Mouse (Mus musculus): Measurements from ENCODE around the gene Cela2a.
A peak's percentile ranks its signal among the peaks of the same experiment; 100 is the strongest.

Cela2a gene

DNA sequence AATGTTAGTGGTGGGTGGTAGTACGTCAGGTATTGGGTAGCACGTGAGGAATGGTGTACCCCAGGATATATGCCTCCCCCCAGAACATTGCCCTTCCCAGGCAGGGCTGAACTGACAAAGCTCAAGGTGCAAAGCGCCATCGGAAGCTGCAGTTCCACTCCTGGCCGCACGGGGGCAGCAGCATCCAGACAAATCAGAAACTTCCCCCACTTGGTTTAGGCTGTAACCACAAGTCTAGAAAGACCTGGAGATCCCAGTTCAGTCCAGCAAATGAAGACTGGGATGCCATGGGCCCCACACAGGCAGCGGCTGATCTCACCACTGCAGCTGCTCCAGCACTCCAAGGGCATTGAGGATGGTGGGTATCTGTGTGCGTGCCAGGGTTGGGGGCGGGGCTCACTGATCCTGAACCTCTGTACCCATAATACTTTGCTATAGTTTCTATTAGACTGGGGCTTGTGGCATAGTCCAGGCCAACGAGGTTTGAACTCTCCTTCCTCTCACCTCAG lies 31.5 kb upstream of the Cela2a start:
- peak; percentile 77 for DNase-seq

DNA sequence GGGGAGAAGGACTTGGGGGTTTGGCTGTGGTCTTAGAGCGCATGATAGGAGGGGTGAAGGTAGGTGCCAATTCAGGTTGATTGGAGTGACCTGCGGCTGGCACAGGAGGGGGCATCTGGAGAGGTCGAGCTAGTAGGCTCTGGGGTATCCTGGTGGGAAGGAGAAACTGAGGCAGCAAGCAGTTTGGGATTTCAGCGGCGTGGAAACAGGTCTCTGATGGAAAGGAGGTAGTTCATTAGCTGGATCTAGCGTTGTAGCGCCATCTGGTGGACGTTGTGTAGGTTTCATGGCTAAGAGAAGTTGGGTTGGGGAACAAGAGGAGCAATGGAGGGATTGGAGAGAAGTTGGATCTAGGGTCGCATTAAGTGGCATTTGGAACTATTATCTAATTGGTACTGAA lies 27.5 kb upstream of the Cela2a start:
- no peak for DNase-seq

DNA sequence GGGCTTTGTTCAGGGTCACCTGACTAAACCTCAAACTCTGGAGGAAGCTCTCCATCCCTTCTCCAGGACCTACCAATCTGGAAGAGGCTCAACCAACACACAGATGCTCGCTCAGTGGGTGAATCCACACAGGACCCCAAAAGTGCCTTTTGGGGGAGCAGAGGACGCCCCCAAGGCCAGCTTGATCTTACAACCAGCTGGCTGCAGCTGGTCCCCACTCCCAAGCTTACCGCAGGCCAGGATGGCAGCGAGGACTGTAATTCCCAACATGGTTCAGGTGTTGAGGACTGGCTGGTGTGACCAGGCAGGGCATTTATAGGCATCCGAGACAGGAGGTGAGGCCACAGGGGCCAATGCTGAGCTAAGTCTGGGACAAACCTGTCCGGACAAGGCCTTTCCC lies 20.0 kb upstream of the Cela2a start, which contains the start of gene Ctrc:
TSS of gene Ctrc (minus strand) at position 361 of the 400 bp plus-strand sequence.
- DNase-seq: no peak

DNA sequence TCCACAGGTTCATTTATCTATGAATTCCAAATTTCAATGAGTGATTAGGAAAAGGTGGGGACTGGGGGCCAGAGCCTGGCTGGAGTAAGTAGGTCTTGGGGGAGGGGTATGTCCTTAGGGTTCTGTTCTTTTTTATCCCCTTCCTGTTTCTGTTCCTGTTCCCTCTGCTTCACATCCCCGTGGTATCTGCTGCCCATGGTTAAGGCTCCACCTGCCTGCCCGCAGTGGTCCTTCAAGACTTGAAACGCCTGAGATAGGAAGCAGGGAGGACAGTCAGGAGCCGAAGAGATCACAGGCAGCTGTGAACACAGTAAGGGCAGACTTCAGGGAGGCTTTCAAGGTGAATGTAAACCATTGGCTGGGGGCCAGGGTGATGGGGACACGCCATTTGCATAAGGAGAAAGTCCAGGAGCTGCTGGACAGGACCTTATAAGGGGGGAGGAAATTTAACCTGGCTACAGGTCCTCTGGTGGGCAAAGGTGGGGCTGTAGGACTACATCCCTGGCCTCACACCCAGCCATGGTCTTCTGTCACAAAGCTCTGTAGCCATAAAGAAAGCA lies 8.7 kb upstream of the Cela2a start:
- DNase-seq: no peak

DNA sequence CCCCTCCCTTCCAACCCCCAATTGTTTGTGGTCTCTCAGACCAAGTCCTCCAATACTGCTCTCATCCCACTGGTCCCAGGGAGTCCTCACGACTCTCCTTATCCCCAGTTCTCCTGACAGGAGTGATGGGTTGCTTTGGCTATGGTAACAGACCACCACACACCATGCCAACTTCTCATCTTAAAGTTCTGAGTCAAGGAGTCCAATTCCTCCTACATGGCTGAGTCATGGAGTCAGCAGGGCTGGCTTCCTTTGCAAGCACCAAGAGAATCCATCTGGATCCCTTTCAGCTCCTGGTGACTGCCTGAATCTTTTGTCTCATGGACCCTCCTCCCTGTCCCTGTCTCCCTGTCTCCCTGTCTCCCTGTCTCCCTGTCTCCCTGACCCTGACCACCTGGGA lies 8.0 kb upstream of the Cela2a start:
- peak; percentile 19 for DNase-seq

DNA sequence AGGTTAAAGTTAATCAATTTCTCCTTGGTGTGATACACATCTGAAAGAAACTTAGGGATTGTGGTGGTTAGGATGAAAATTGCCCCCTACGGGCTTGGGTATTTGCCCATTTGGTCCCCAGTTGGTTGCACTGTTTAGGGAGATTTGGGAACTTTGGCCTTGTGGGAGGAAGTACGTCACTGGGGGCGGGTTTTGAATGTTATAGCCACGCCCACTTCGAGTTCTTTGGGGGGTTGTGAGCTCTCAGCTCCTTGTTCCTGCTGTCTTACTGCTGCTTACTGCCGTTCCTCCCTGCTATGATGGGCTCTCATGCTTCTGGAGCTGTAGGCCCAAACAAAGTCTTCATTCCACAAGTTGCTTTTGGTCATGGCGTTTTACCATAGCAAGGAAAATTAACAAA lies 5.4 kb upstream of the Cela2a start:
- DNase-seq: no peak

DNA sequence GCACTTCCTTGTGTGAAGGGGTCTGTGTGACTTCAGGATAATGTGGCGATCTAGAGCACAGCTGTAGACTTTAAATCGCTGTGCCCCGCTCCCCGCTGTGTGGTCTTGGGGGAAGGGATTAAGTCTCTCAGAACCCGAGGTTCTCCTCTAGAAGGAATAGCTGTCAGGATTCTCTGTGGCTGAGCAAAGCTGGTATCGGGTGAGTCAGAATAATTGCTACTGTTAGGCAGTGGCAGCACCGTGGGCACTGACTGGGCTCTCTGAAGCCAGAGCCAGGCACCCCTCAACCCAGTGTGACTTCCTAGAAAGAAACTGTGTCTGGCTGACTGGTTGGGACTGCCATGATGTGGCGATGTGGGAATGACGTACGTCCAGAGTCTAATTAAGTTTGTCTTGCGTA lies 4.4 kb upstream of the Cela2a start:
- no peak for DNase-seq

DNA sequence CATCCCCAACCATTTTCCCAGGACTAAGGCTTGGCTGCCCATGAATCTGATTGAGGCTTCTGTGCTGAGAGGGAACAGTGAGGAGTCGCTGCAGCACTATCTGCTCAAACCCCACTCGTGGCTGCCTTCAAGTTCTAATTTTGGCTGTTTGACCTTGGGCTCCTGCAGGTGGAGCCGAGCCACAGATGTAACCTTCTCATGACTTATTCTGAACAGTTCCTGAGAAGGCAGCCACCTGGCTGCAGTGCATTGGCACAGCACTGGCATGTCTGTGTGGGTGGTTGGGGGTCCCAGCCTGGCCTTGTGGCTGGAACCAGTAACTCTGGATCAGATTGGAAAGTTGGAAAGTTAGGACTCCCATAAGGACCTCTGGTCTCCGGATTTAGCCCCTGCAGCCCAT lies 2.2 kb upstream of the Cela2a start:
- DNase-seq: no peak

DNA sequence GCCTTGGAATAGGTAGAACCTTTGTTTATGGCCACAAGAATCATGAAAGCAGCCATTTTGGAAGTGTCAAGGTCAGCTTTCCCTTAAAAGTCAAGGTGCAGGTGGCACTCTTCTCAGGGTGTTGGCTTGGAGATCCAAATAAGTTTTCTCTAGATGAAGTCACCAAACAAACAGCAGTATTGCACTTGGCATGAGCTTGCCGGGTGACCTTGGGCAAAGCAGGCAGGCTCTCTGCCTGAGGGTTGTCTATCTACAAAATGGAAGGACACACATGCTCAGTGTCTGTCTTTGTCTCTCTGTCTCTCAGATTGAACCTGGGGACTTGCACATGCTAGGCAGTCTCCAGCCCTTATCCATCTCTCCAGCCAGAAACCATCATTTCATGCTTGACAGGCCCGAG lies 1.4 kb upstream of the Cela2a start:
- no peak for DNase-seq

DNA sequence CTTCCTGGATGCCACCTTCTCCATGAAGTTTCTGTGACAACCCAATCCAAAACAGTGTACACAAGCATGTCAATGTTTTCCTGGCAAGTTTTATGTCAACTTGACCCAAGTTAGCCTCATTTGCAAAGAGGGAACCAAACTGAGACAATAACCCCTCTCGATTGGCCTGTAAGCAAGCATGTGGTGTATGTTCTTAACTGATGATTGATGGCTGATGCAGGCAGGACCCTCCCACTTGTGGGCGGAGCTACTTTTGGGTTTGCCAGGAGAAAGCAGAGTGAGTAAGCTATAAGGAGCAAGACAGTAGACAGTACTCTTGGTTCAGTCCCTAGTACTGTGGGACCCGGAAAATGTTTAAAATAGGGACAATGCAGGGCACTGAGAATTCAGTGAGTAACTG lies 3.0 kb downstream of the Cela2a start:
- DNase-seq: no peak

DNA sequence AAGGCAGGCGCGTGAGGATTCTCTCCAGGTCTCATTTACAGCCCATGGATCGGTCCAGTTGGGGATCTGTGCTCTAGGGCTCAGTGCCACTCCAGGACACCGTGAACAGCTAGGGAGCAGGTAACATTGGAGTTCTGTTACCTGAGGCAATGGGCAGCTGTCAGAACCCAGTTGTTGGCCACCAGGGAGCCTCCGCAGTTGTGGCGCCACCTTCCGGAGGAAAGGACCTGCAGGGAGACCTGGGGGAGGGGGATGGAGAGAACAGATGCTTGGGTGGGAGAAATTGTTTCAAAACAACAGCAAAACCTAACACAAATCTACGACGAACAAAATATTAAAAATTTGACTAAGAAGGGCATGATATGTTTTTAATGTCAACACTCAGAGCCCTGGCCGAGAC lies 3.9 kb downstream of the Cela2a start:
- DNase-seq: no peak

DNA sequence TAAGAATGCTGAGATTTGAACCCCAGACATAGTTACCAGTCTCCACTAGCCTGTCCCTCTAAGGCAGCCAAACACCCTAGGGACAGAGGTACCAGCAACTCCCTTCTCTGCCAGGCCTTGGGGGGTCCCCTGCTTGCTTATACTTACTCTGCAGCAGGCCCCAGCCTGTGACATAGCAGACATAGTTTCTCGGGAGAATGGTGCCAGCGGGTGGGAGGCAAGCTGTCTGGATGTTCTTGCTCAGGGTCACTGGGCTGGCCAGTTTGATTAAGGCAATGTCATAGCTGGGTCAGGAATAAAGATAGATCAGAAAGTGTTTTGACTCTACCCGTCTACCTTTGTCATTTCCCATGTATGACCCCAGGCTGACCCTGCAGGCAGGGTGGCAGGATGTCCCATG lies 4.8 kb downstream of the Cela2a start:
- DNase-seq: no peak

DNA sequence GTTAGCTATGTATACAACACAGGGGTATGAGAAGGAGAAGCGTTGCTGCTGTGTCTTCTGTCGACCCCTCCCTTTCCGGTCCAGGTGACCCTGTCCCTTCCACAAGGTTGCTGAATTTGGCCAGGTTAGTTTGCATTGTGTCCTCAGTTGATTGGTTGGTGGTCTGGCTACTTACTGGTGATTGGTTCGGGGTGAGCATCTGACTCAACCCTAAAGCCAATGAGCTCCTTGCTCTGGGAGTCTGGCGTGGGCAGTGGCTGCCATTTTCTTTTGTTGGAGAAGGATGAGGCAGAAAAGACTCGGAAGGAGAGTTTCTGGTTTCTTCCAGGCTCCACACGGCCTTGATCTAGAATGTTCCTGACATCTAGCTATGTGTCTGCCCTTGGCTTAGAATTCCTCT lies 6.6 kb downstream of the Cela2a start:
- no peak for DNase-seq

DNA sequence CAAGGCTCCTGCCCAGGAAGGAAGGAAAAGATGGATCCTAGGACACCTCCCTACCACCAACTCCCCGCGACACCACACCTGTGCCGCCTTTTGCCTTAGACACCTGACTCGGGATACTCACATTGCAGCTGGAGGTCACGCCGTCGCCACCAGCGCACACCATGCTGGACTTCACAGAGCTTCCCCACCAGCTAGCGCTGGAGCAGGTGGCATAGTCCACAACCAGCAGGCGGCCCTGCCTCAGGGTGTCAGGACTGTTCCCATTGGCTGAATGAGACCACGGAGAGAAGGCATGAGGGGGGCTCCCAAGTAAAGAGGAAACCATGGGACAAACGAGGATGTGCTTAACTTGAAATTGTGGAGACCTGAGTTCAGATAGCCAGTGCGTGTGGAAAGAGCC lies 7.1 kb downstream of the Cela2a start:
- no peak for DNase-seq

DNA sequence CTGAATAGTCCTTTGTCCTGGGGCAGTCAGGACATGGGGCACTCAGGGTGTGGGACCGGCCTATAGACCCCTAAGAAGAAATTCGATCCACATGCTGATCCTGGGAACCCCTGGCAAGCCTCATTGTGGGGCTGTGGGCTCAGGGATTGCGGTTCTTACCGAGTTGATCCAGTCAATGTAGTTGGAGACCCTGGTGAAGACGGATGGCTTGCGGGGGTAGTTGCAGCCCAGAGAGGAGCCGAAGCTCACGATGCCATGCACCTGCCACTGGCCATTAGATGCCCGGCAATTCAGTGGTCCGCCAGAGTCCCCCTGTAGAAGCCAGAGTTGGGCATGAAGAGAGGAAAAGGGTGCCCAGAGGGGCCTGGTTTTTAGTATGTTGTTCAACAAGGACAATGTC lies 8.3 kb downstream of the Cela2a start:
- DNase-seq: no peak

DNA sequence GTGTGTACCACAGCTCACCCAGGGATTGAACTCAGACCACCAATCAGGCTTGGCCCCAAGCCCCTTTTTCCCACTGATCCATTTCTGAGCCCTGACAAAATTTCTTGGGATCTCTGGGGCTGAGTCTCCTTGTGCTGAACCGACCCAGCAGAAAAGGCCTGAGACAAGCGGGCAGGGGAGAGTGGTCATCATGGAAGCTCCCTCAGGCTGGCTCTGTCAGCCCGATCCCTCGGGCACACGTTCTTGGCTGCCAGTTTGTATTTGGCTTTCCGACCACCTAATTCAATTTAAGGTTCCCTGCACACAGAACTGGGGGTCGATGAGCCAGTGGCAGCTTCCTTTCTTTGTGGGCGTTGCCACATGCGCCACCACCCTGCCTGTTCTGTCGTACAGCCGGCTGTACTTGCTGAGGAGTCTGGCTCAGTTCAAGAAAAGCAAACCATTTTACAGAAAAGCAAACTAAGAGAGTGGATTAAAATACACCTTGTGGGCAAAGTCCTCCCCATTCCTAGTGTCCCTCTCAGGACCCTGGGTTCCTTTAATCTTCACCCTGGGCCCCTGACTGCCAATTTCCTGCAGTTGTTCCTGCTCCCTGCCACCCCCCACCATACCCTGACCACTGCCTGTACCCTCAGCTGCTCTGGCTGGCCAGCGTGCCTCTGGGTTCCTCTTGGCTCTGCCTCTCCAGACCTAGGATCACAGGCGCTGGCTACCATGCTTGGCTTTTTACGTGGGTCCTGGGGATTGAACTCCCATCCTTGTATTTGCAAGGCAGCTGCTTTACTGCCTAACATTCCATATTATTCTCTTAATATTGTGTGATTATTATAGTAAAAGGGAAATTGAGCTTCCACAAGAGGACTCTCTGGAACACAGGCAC lies 8.9 kb downstream of the Cela2a start:
- peak; percentile 57 for DNase-seq

DNA sequence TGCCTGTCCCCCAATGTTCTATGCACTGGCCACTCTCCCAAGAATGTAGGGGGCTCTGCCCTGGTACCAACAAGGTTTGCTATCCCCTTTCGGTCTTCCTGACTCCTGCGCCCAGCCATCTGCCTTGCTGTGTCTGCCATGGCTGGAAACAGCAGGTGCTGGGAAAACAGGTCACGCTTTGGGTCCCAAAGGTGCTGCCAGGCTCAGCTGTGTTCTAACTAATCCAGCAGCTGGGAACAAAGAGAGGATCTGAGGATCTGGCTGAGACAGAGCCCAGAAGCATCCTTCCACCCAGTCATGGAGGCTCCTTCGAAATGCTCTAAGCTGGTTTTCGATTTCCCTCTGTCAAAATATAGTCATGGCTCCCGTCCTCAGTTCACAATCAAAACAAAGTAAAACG lies 9.7 kb downstream of the Cela2a start:
- no peak for DNase-seq

DNA sequence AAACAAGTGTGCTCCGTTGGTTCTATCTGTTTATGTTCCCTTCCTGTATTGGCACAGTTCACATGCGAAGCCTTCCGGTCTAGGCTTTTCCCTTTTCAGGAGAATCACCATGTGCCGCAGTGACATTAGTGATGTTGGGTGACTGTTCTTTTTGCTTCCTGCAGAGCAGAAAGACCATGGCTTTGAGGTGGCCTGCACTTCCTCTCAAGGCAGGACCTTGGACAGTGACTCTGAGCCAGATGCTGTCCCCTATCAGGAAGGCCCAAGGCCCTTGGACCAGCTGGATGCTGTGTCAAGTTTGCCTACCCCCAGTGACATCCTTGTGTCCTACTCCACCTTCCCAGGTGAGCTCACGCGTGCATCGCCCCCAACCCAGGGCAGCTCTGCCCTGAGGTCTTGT lies 14.6 kb downstream of the Cela2a start:
- no peak for DNase-seq

DNA sequence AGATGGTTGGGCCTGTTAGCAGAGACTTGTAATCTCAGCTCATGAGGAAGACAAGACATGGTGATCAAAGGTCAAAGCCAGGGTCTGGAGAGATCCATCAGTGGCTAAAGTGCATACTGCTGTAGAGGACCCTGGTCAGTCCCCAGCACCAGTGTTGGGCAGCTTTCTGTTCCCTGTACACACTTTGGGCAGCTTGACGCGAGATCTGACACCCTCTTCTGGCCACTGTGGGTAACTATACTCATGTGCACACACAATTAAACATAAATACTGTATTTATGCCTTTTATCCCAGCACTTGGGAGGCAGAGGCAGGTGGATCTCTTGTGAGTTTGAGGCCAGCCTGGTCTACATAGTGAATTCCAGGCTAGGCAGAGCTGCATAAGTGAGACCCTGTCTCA lies 15.0 kb downstream of the Cela2a start:
- no peak for DNase-seq

DNA sequence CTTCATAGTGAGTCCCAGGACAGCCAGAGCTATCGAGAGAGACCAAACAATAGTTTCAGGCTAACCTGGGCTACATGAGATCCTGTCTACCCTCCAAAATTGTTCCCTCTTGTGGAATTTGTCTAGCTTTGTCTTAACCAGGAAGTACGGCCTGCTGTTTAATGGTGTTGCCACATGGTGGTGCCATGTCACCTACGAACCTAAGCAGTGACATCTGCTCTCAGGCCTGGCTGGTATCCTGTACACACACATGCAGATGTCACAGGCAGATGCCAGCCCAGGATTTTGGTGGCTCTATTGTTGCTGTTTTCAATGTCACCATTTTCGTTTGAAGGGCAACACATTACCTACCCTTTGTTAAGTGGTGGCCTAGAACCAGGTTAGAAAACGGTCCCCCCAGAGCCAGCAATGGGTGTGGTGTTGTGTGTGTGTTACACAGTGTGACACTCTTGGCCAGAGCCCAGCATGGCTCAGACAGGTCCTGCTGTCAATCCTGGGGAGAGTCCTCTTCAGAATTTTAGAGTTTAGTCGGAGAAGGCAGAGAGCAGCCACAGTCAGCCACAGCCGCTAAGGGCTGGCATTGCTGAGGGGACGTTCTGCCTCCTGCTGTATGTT lies 16.0 kb downstream of the Cela2a start:
- DNase-seq: no peak

DNA sequence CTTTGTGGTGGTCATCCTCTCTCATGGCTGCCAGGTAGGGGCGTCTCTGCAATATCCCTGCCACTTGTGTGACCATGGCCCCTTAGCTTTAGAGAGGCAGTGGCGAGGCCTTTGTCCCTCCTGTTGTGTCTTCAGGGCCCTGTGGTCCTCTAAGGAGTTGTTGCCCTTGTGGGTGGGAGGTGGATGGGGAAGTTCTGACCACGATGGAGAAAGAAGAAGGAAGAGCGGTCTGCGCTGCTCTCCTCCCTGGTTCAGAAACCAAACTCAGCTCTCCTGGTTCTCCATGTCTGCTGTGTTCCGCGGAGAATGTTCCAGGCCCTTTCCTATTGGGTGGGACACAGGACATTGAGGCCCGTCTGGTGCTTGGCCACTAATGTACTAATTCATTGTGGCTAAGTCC lies 20.1 kb downstream of the Cela2a start:
- DNase-seq: no peak

DNA sequence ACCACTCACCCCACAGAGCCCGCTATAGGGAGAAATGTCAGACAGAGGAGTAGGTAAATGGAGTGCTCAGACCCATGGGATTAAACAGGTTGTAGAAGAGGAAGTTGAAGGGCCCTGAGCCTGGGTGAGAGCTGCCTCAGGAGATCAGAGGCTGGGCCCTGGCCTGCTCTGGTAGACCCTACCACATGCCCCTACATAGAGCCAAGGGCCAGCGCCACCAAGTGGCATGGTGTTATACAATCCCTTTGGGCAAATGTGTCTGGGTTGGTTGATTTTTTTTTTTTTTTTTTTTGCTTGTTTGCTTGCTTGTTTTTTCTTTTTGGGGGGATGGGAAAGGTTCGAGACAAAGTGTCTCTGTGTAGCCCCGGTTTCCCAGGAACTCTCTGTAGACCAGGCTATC lies 21.9 kb downstream of the Cela2a start:
- no peak for DNase-seq

DNA sequence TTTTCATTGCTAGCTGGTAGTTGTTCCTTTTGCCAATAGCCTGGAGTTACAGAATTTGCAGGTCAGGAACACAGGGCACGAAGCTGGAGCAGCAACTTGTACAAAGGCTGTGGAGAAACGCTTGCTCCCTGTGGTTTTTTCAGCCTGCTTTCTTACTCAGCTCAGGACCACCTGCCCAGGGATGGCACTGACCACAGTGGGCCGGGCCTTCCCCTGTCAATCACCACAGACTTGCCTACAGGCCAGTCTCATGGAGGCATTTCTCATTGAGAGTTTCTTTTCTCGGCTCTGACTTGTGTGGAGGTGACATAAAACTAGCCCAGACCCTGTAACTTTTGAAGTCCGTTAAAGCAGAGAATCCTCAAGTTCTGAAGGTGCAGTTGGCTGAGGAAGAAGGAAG lies 28.4 kb downstream of the Cela2a start:
- no peak for DNase-seq

DNA sequence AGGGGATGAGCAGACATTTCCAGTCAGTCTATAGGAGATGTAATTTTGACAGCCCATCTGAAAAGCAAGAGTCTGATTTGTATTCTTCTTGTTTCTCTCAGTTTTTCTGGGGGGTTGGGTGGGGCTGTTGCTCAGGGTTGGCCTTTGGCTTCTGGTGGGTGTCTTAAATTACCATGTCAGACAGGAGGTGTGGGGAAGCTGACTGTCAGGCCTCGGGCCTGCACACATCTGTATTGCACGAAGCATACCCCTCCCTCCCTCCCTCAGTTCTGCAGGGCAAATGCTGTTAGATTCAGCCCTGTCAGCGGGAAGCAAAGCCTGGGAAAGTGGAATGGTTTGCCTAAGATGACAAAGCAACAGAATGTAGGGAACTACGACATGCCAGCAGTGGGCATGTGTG lies 29.0 kb downstream of the Cela2a start:
- no peak for DNase-seq
